Mouse (Mus musculus) midbrain, embryonic 12.5 days (tissue): Measurements from ENCODE around the gene Nr5a1. TPM values are rescaled to one million over a fixed set of nuclear protein-coding genes. Genes with fewer than 3 reads are reported as not detected.
A peak's percentile ranks its signal among the peaks of the same experiment; 100 is the strongest.

Experiments used
- ATAC-seq: fragments of 200-750 bp; cut with Nextera tagmentation; 2 replicates; pipeline ENCODE4 v1.8.0; 2017; ENCODE audit warnings: low read depth, moderate TSS enrichment, moderate library complexity; ENCODE audit not compliant: low FRiP score
- H3K27ac ChIP-seq: fragments of 300-500 bp; sonication (generic); replicated peaks from 2 replicates; pipeline ENCODE4 v1.5.1; 2016; ENCODE audit warnings: mild to moderate bottlenecking
- H3K27me3 ChIP-seq: fragments of 300-500 bp; sonication (generic); 2 replicates; pipeline ENCODE4 v1.6.1; 2016; ENCODE audit warnings: mild to moderate bottlenecking
- H3K36me3 ChIP-seq: fragments of 300-500 bp; sonication (generic); 2 replicates; pipeline ENCODE4 v1.6.1; 2016
- H3K4me1 ChIP-seq: fragments of 300-500 bp; sonication (generic); 2 replicates; pipeline ENCODE4 v1.6.1; 2016
- H3K4me2 ChIP-seq: fragments of 300-500 bp; sonication (generic); replicated peaks from 2 replicates; pipeline ENCODE4 v1.6.1; 2016; ENCODE audit warnings: mild to moderate bottlenecking, moderate library complexity
- H3K4me3 ChIP-seq: fragments of 300-500 bp; sonication (generic); 2 replicates; pipeline ENCODE4 v1.5.1; 2016; ENCODE audit warnings: mild to moderate bottlenecking
- H3K9ac ChIP-seq: fragments of 300-500 bp; sonication (generic); replicated peaks from 2 replicates; pipeline ENCODE4 v1.6.1; 2016; ENCODE audit warnings: mild to moderate bottlenecking, moderate library complexity
- H3K9me3 ChIP-seq: fragments of 300-500 bp; sonication (generic); 2 replicates; pipeline ENCODE4 v1.6.1; 2016; ENCODE audit warnings: mild to moderate bottlenecking
- WGBS: fragments of 180-500 bp; shearing (Covaris S2); methylation state at CpG from one replicate; pipeline ENCODE4 v1.1.7; 2016; 5-methylcytosine and 5-hydroxymethylcytosine counted together
- polyA plus RNA-seq: library from polyadenylated mRNA; unstranded; fragments of >200 nt; fragmentation: Nextera tagmentation; extraction: Ambion mirVana; gene quantifications from 2 replicates; pipeline ENCODE4 v1.2.1, GENCODE M21; 2016

The Nr5a1 gene
- polyA plus RNA-seq = 0.29 and 0.39 TPM in 2 replicates

DNA sequence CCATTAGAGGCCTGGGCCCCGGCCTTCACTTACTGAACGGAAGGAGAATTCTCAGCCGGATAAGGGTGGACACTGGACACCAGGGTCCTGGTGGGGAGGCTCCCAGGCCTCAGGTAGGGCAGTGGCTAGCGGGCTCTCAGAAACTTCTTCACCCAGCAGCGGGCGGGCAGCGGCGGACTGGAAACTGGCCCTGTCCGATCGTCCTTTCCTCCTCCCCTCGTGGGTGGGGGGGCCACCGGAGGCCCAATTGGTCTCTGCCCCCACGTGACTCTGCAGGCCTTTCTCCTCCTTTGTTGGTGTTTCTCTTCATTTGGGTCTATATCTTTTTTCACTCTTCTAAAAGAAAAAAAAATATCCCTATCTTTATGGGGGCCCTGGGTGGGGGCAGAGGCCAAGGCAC is at the start of gene Nr5a1:
TSS of gene Nr5a1 (minus strand) at position 219 of the 400 bp plus-strand sequence.
- Histone ChIP-seq H3K36me3 (no peaks in the 10 kb centered on the region), H3K27me3 (peaks cover 67% of the 10 kb centered on the region)
- WGBS = 93% methylated on average over 13 of the region's 13 CpGs

DNA sequence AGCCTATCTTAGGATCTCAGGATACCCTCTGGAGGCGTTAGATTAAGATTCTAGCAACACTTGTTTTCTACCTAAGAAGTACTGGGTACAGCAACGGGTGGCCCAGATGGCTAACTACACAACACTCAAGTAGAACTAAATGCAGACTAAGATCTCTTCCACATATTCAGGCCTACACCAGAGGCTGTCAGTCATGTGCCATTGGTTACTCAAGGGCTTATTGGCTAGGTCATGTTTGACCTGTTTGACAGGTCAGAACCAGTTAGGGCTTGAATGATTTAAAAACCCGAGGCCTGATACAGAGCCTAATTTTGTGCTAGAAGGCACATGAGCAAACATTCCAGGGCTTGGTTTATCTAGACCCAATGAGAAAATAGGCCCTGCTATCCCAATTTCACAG is 25.5 kb upstream of the Nr5a1 start:
- no peaks in the 10 kb centered on the region for H3K9me3 ChIP-seq
- 84% methylated on average over 3 of the region's 3 CpGs for WGBS
- peaks cover 10% of the 10 kb centered on the region for H3K4me1 ChIP-seq
- H3K4me3 ChIP-seq = no peak overlapping the region
- no peaks in the 10 kb centered on the region for H3K36me3 ChIP-seq
- no peak overlapping the region for H3K9ac ChIP-seq
- no peak overlapping the region for H3K4me2 ChIP-seq
- H3K27me3 ChIP-seq = no peaks in the 10 kb centered on the region
- H3K27ac ChIP-seq = no peak overlapping the region
- 0 out of 2 replicates have a peak, but pooled peaks have one; percentile 16 for ATAC-seq

More for the DNA sequence above, at the start of gene Nr5a1:
- H3K9ac ChIP-seq = no peak within 1 kb of the TSS
- no peak within 1 kb of the TSS for H3K27ac ChIP-seq
- no peak for ATAC-seq
- no peak within 1 kb of the TSS for H3K4me2 ChIP-seq
- peaks cover 18% of the 10 kb centered on the region for H3K4me1 ChIP-seq
- no peak within 1 kb of the TSS for H3K4me3 ChIP-seq
- H3K9me3 ChIP-seq = no peaks in the 10 kb centered on the region

DNA sequence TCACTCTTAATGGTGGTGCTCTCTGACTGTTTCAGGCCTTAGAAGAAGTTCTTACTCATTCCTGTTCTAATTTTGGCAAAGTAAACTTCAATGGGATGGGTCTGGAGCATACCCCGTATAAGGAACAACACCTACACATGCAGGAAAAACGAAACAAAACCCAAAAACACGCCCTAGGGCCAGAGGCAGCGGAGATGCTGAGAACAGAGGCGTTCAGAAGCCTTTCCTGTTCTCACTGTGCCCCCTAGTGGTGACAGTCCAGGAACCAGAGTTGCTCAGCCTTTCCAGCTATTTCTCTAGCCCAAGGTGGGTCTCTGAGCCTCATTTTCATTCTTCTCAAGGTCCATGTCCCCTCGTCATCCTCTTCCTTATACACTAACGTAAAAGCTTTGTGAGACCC is 25.1 kb upstream of the Nr5a1 start:
- H3K36me3 ChIP-seq = no peaks in the 10 kb centered on the region
- H3K27me3 ChIP-seq = no peaks in the 10 kb centered on the region
- no peaks in the 10 kb centered on the region for H3K9me3 ChIP-seq
- peak; percentile 72 for ATAC-seq
- H3K27ac ChIP-seq = no peak overlapping the region
- 21% methylated on average over 7 of the region's 7 CpGs for WGBS
- no peak overlapping the region for H3K4me2 ChIP-seq
- no peak overlapping the region for H3K4me3 ChIP-seq
- H3K9ac ChIP-seq = no peak overlapping the region
- H3K4me1 ChIP-seq = peaks cover 10% of the 10 kb centered on the region

DNA sequence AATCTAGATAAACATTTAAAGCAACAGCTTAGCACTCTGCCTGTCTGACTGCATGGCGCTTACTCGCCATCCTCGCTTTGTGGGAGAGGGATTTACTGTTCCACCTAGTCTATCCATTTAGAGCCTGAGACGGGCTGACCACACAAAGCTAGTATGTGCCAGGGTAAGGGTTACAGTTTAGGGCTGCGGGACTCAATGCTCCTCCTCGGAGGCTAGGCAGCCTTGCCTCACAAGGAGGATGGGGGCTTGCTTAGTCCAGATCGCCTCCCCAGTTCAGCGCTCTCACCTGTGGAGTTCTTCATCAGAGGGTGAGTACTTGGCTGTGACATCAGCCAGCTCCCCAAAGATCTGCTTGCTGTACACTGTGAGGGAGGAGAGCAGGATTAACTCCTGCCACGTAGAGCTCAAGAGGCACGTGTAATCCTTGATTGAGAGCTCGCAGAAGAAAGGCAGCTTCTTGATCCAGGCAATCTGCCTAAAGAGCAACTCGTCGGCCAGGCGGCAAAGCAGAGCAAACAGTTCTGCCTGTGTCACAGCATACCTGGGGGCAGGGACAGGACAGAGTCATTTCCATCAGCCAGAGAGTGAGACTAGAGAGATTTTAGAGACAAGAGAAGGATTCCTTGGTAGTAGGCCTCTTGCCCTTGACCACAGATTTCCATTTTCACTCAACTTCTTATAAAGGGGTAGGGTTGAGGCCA is 24.4 kb upstream of the Nr5a1 start:
- WGBS = 62% methylated on average over 14 of the region's 14 CpGs
- no peak for ATAC-seq
- Histone ChIP-seq H3K4me3 (no peak overlapping the region), H3K27me3 (no peaks in the 10 kb centered on the region), H3K36me3 (no peaks in the 10 kb centered on the region), H3K4me2 (no peak overlapping the region), H3K4me1 (peaks cover 6% of the 10 kb centered on the region), H3K27ac (no peak overlapping the region), H3K9ac (no peak overlapping the region), H3K9me3 (no peaks in the 10 kb centered on the region)

DNA sequence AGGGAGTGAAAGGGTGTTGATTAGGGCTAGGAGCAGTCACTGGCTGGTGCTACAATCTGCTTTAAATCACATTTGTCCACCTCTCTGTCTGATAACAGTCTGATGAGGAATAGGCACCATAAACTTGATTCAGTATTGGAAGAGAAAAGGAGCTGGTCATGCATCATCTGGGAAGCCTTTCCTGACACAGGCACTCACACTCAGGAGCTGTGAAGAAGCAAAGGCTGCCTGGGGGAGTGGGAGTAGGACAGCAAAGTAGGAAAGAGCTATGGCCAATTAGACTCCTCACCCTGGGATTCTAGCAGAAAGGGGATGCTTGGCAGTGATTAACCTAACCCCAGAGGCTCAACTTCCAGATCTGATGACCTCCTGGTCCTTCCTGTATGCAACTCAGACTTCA is 21.4 kb upstream of the Nr5a1 start:
- Histone ChIP-seq H3K9ac (no peak overlapping the region), H3K9me3 (no peaks in the 10 kb centered on the region), H3K4me2 (no peak overlapping the region), H3K36me3 (no peaks in the 10 kb centered on the region), H3K27me3 (no peaks in the 10 kb centered on the region), H3K4me3 (no peak overlapping the region), H3K4me1 (peaks cover 5% of the 10 kb centered on the region; the same call in 1 of the 2 replicates), H3K27ac (no peak overlapping the region)
- ATAC-seq = no peak

DNA sequence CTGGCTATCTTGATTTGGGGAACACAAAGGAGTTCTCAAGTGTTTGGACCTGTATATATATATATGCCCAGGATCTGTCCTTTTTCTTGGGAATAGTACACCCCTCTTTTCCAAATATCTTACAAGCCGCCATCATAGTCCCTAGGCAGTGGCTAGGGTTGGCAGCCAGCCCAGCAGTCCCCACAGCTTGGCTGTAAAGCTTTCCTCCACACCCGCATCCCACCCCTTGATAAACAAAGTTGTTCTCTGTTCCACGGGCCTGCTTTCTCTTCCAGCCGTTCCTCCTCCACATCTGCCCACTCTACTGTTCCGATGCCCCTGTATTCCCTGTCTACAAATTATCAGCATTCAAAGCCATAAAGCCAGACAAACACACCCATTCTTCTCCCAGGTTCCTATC is 20.4 kb upstream of the Nr5a1 start:
- Histone ChIP-seq H3K27ac (no peak overlapping the region), H3K9me3 (no peaks in the 10 kb centered on the region), H3K36me3 (no peaks in the 10 kb centered on the region), H3K4me2 (no peak overlapping the region), H3K4me3 (no peak overlapping the region), H3K27me3 (no peaks in the 10 kb centered on the region), H3K9ac (no peak overlapping the region), H3K4me1 (peaks cover 5% of the 10 kb centered on the region; the same call in 1 of the 2 replicates)
- WGBS = 85% methylated on average over 5 of the region's 5 CpGs
- ATAC-seq = no peak

DNA sequence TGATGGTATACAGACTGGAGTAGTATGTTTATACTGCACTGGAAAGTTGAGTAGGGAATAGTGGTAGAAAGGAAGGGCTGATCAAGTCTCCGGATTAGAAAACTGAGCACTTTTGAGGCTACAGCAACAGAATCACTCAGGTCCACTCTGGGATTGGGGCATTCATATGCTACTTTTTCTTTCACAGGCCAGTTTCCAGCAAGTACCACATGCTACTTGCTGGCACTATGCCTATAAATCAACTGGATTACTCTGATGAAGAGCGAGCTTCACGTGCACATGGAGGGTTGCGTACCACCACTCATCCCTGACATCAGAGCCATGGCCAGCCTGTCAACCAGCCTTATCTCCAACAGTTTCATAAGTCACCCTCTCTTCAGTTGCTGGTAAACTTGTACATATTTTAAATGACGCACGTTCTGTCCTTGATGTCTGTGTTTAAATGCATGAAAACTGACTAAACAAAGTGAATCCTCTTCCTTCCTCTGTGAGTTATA is 16.0 kb upstream of the Nr5a1 start:
- no peak overlapping the region for H3K27ac ChIP-seq
- no peaks in the 10 kb centered on the region for H3K27me3 ChIP-seq
- no peak overlapping the region for H3K4me3 ChIP-seq
- no peak for ATAC-seq
- H3K4me1 ChIP-seq = peaks cover 5% of the 10 kb centered on the region; the same call in 1 of the 2 replicates
- 95% methylated on average over 6 of the region's 6 CpGs for WGBS
- no peak overlapping the region for H3K9ac ChIP-seq
- H3K4me2 ChIP-seq = no peak overlapping the region
- no peaks in the 10 kb centered on the region for H3K36me3 ChIP-seq
- H3K9me3 ChIP-seq = no peaks in the 10 kb centered on the region

DNA sequence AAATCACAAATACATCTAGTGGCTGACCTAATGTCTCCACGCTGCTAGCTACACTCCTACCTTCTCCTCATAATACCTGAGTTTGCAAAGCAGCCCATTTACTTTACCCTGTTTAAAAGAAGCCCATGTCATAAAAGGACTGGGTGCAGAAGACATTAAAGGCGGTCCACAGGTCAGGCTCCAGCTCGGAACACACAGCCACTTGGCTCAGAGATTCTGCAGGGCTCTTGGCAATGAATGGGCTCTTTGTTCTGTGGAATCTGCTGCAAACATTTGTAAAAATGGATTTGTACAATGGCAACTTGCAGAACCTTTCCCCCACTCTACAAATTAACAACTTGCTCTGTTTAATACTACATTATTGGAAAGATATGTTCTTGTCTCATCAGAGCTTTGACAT is 11.1 kb upstream of the Nr5a1 start:
- WGBS = 38% methylated on average over 3 of the region's 3 CpGs
- ATAC-seq = no peak
- H3K36me3 ChIP-seq = no peaks in the 10 kb centered on the region
- peaks cover 15% of the 10 kb centered on the region for H3K4me1 ChIP-seq
- no peak overlapping the region for H3K4me2 ChIP-seq
- H3K27ac ChIP-seq = no peak overlapping the region
- no peak overlapping the region for H3K9ac ChIP-seq
- H3K27me3 ChIP-seq = no peaks in the 10 kb centered on the region
- H3K4me3 ChIP-seq = no peak overlapping the region
- no peaks in the 10 kb centered on the region for H3K9me3 ChIP-seq

DNA sequence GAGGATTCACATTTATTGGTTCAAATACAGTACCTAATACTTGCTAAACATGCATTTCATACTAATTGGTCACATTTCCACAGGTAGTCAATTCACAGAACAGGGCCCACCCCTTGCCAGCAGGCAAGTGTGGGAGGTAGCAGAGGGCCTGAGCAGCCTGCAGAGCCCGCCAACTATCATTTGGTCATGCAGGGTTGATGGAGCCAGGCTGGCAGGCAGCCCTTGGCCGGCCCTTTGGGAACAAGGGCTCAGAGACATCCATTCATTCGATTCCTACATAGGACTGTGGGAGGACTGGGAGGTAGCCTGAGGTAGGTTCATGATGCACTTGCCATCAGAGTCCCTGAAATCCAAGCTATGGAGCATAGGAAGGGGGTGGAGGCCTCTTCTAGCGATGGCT is 9.0 kb upstream of the Nr5a1 start:
- 90% methylated on average over 4 of the region's 4 CpGs for WGBS

DNA sequence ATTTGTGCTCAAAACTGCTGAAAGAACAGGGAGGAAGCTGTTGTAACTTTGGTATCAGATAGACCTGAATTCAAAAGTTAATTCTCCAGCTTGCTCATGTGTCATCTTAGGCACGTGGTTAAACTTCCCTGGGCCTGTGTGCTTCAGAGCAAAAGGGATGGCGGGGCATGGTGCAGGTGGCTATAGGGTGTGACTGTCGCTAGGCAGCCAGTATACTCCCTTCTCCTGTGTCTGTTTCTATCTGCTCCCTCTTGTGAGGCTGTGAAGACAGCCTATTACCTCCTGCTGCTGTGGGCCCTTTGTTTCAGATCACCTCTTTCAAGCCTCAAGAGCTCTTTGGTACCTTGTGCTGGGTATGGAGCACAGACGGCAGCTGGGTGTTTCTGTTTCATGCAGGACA is 7.7 kb upstream of the Nr5a1 start:
- Histone ChIP-seq H3K27me3 (no peaks in the 10 kb centered on the region; the same call in 1 of the 2 replicates), H3K4me3 (no peak overlapping the region), H3K36me3 (no peaks in the 10 kb centered on the region), H3K4me2 (no peak overlapping the region), H3K9me3 (no peaks in the 10 kb centered on the region), H3K9ac (no peak overlapping the region), H3K4me1 (peaks cover 15% of the 10 kb centered on the region), H3K27ac (no peak overlapping the region)
- 27% methylated on average over 4 of the region's 4 CpGs for WGBS
- ATAC-seq = no peak

More for the DNA sequence above, 9.0 kb upstream of the Nr5a1 start:
- Histone ChIP-seq H3K4me1 (peaks cover 15% of the 10 kb centered on the region), H3K4me3 (no peak overlapping the region), H3K36me3 (no peaks in the 10 kb centered on the region), H3K9me3 (no peaks in the 10 kb centered on the region), H3K9ac (no peak overlapping the region), H3K27me3 (no peaks in the 10 kb centered on the region), H3K4me2 (no peak overlapping the region), H3K27ac (no peak overlapping the region)
- no peak for ATAC-seq

DNA sequence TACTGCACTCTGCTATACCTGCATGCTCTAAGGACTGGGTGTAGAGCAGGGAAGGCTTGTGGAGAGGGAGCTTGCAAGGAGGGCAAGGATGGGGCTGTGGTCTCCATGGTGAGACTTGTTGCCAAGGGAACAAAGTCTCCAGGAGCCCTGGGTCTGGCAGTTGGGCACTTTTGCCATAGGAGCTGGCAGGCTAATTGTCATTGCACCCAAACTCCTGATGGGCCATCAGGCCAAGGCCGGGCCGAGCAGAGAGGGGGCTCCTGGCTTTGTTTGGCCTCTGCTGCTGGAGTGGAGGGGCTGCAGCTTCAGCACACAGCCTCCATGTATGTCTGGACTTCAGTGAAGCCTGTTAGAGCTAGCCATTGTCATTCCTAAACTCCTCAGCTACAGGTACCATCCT is 6.3 kb upstream of the Nr5a1 start:
- Histone ChIP-seq H3K4me2 (no peak overlapping the region), H3K9me3 (no peaks in the 10 kb centered on the region), H3K9ac (no peak overlapping the region), H3K4me3 (no peak overlapping the region), H3K36me3 (no peaks in the 10 kb centered on the region), H3K4me1 (peaks cover 13% of the 10 kb centered on the region), H3K27me3 (peaks cover 6% of the 10 kb centered on the region; the same call in 1 of the 2 replicates), H3K27ac (no peak overlapping the region)
- no peak for ATAC-seq
- WGBS = 64% methylated on average over 2 of the region's 2 CpGs

DNA sequence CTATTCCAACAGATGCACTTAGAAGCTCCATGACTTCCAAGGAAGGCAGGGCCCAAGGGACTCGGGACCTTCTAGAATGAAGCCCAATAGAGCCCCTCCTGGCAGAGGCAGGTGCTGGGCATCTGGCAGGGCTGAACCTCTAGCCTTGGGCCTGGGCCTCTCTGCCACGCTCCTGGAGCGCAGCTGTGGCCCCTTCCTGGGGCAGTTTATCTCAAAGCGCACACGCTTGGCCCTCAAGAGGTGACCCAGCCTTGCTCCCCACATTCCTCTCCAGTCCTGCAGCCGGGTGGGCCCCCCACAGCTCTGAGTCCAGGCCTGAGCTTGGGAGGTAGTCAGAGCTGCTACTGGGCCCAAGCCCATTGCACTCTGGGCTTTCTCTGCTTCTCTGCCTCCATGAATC is 5.0 kb upstream of the Nr5a1 start:
- Histone ChIP-seq H3K27me3 (peaks cover 17% of the 10 kb centered on the region), H3K4me3 (no peak overlapping the region), H3K36me3 (no peaks in the 10 kb centered on the region), H3K9me3 (no peaks in the 10 kb centered on the region), H3K4me1 (peaks cover 6% of the 10 kb centered on the region; the same call in 1 of the 2 replicates), H3K4me2 (no peak overlapping the region), H3K27ac (no peak overlapping the region), H3K9ac (no peak overlapping the region)
- WGBS = 84% methylated on average over 6 of the region's 6 CpGs
- no peak for ATAC-seq
